Mouse (Mus musculus): Measurements from ENCODE around the gene Evi2a. TPM values are rescaled to one million over a fixed set of nuclear protein-coding genes. Genes with fewer than 3 reads are reported as not detected.

The Evi2a gene
- polyA plus RNA-seq, 1 experiment from 2014 or later, result 3.4 TPM

DNA sequence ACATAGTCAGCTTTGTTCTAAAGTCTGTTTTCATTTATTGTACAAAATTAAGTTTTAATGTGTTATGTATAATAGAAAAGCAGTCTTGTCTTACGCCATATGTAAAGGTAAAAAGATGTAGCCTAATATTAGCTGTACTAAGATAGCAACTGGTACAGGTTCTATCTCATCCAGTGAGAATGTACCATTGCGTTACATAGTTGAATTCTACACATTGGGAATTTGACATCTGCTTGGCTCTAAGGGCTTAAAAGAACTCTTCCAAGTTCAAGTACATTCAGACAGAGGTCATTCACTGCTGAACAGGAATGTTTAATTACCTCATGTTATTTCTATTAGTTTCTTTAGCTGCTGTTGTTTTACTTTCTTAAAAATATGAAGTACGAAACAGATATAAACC lies 3.9 kb downstream of the Evi2a start:
- no peak for DNase-seq
- Histone ChIP-seq H3K4me1 (ENCODE audit: insufficient read depth) (no peaks in the 10 kb centered on the region), H3K27ac (ENCODE audit: low read depth) (no peak overlapping the region), H3K9ac (no peak overlapping the region), H3K4me2 (no peak overlapping the region), H3K27me3 (ENCODE audit: insufficient read depth, low read length) (no peaks in the 10 kb centered on the region), H3K4me3 (ENCODE audit: low read depth, low read length) (no peak overlapping the region), H3K9me3 (ENCODE audit: low read depth, low read length) (no peaks in the 10 kb centered on the region), H3K36me3 (ENCODE audit: insufficient read depth) (peaks cover 17% of the 10 kb centered on the region; the same call in 1 of the 2 replicates)
- no peak for ATAC-seq (ENCODE audit: insufficient read depth)
- 85% methylated on average over 3 of the region's 3 CpGs for WGBS
- TF ChIP-seq CTCF (IDR thresholded peaks at IDR 0.05; ENCODE audit: low read depth), result no peak

DNA sequence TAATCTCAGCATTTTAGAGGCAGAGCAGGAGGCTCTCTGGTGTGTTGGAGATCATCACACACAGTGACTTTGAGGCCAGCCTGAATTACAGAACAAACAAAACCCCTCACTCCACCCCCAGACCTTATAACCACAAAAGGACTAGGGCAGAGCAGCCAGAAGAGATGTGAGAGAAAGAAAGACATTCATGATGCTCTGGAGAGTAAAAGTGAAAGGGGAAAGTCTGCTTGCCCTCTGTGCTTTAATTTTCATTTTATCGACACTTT lies 6.2 kb downstream of the Evi2a start:
- Histone ChIP-seq H3K4me2 (no peak overlapping the region), H3K9me3 (ENCODE audit: low read depth, low read length) (no peaks in the 10 kb centered on the region), H3K27me3 (ENCODE audit: insufficient read depth, low read length) (no peaks in the 10 kb centered on the region), H3K4me1 (ENCODE audit: insufficient read depth) (no peaks in the 10 kb centered on the region), H3K4me3 (ENCODE audit: low read depth, low read length) (no peak overlapping the region), H3K36me3 (ENCODE audit: insufficient read depth) (peaks cover 7% of the 10 kb centered on the region; the same call in 1 of the 2 replicates), H3K27ac (ENCODE audit: low read depth) (no peak overlapping the region; the same call in 1 of the 2 replicates), H3K9ac (no peak overlapping the region)
- DNase-seq (no peak), ATAC-seq (ENCODE audit: insufficient read depth) (no peak)
- TF ChIP-seq CTCF (IDR thresholded peaks at IDR 0.05; ENCODE audit: low read depth), result no peak
- 76% methylated on average over 1 of the region's 1 CpGs for WGBS

DNA sequence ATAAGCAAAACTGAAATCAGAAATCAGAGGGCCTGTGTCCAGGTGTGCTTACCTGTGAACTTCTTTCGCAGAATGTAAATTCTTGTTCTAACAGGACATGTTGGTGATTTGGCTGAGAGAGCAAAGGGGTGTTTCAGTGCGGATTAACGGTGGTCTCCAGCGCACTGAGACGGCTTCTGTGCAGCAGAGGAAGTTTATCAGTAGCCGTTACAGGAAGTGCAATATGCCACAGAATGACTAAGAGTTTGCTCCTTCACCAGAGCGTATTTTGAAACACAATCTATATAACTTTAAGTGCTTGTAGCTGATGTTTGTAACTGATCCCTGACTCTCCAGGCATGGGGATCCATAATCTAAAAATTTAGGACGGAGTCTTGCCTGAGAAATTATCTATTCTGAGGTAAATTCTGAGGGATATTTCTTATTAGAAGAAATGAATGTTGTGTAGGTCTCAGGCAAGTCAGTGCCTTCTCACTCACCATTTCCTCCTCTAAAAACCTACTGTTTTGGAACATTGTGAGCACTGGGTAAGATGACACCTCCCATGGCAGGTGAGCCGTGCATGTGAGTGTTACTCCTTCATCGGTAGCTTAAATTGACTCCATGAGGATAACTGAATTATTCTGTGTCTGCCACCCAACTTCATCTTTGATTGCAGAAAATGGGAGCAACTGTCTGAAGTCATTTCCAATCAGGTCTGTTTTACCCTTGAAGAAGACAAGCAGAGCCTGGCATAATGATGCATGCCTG lies 6.7 kb downstream of the Evi2a start, which contains the start of gene Evi2b:
Gene Evi2b (minus strand): TSS at position 203 of the 750 bp plus-strand sequence.
- Histone ChIP-seq H3K9me3 (ENCODE audit: low read depth, low read length) (no peaks in the 10 kb centered on the region), H3K36me3 (ENCODE audit: insufficient read depth) (peaks cover 7% of the 10 kb centered on the region; the same call in 1 of the 2 replicates), H3K27ac (ENCODE audit: low read depth) (no peak within 1 kb of the TSS; the same call in 1 of the 2 replicates), H3K27me3 (ENCODE audit: insufficient read depth, low read length) (no peaks in the 10 kb centered on the region), H3K4me1 (ENCODE audit: insufficient read depth) (no peaks in the 10 kb centered on the region), H3K4me3 (ENCODE audit: low read depth, low read length) (no peak within 1 kb of the TSS), H3K4me2 (no peak within 1 kb of the TSS), H3K9ac (no peak within 1 kb of the TSS)
- TF ChIP-seq CTCF (IDR thresholded peaks at IDR 0.05; ENCODE audit: low read depth), result no peak
- no peak for ATAC-seq (ENCODE audit: insufficient read depth)
- 66% methylated on average over 10 of the region's 10 CpGs for WGBS
- no peak for DNase-seq

DNA sequence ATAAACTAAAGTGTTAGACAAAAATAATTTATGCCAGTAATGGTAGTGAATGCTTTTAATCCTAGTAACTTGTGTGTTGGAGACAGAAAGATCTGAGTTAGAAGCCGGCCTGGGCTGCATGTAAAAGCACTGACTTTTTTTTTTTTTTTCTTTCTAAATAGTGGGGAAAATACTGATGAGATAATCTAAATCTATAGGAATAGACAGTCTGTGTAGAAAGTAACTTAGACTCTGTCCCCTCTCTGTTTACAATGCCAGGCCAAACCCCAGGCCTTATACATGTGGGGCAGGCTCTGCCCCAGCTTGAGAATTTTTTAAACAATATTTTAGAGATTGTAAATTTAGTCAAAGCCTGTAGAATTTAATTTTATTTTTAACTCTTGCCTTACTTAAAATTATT lies 7.5 kb downstream of the Evi2a start:
- Histone ChIP-seq H3K36me3 (ENCODE audit: insufficient read depth) (peaks cover 7% of the 10 kb centered on the region; the same call in 1 of the 2 replicates), H3K9ac (no peak overlapping the region), H3K27ac (ENCODE audit: low read depth) (no peak overlapping the region), H3K4me2 (no peak overlapping the region), H3K9me3 (ENCODE audit: low read depth, low read length) (no peaks in the 10 kb centered on the region), H3K27me3 (ENCODE audit: insufficient read depth, low read length) (no peaks in the 10 kb centered on the region), H3K4me3 (ENCODE audit: low read depth, low read length) (no peak overlapping the region), H3K4me1 (ENCODE audit: insufficient read depth) (no peaks in the 10 kb centered on the region)
- 72% methylated on average over 1 of the region's 1 CpGs for WGBS
- DNase-seq (no peak), ATAC-seq (ENCODE audit: insufficient read depth) (no peak)
- no peak for TF ChIP-seq CTCF (IDR thresholded peaks at IDR 0.05; ENCODE audit: low read depth)

DNA sequence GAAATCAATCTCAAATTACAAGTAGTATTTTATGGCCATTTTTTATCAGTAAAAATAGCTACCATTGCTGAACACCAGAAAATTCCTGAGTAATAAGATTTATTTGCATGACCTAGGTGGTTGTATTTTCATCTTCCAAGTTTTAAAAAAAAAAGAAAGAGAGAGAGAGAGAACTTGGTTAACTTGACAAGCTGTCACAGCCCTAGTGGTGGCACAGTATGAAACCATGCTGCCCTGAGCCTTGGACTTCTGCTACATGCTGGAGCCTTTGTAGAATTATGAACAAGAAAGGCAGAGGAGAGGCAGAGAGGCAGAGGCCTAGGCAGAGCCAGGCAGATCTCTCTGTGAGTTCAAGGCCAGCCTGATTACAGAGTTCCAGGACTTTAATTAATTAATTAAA lies 8.5 kb downstream of the Evi2a start:
- no peak for DNase-seq
- Histone ChIP-seq H3K9ac (no peak overlapping the region), H3K27ac (ENCODE audit: low read depth) (no peak overlapping the region), H3K27me3 (ENCODE audit: insufficient read depth, low read length) (no peaks in the 10 kb centered on the region), H3K4me3 (ENCODE audit: low read depth, low read length) (no peak overlapping the region), H3K36me3 (ENCODE audit: insufficient read depth) (peaks cover 4% of the 10 kb centered on the region; the same call in 1 of the 2 replicates), H3K9me3 (ENCODE audit: low read depth, low read length) (no peaks in the 10 kb centered on the region), H3K4me2 (no peak overlapping the region), H3K4me1 (ENCODE audit: insufficient read depth) (no peaks in the 10 kb centered on the region)
- no peak for ATAC-seq (ENCODE audit: insufficient read depth)
- no peak for TF ChIP-seq CTCF (IDR thresholded peaks at IDR 0.05; ENCODE audit: low read depth)

DNA sequence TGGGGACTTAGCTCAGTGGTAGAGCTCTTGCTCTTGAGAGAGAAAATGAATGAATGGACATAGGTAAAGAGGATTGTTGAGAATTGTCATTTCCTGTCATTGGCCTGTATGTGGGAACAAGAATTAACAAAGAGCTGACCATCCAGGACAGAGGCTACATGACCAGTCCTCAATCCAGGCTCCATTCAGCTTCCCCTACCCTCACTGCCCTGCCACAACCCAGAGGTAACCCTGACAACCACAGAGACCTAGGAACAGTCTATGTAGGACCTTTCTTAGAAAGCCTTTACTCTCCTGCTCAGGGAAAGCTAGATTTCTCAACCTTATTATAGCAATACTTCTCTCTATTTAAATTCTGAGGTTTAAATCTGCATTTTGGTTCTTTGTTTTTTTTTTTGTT lies 9.6 kb downstream of the Evi2a start:
- Histone ChIP-seq H3K4me1 (ENCODE audit: insufficient read depth) (no peaks in the 10 kb centered on the region), H3K4me2 (no peak overlapping the region), H3K27ac (ENCODE audit: low read depth) (no peak overlapping the region)

DNA sequence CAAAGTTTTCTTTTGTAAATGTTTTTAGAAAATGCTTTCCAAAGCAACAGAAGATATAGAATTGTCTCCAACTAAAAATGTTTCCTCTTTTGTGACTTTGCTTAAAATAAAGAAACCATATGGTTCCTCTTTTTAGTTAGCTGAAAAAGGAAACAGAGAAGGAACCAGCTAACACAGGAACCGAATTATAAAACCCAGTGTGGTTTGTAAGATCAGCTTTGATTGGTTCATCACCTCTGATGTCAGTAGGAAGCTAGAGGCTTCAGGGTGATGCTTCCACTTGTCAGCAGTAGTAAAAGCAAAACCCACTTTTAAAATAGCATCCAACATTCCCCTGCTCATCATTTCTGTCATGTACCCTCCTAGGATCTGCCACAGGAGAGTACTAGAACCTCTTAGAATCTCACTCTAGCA lies 10.5 kb downstream of the Evi2a start:
- H3K9ac ChIP-seq, result no peak overlapping the region
- no peaks in the 10 kb centered on the region for H3K4me1 ChIP-seq (ENCODE audit: insufficient read depth)
- no peak overlapping the region for H3K27ac ChIP-seq (ENCODE audit: low read depth)
- no peak for TF ChIP-seq CTCF (IDR thresholded peaks at IDR 0.05; ENCODE audit: low read depth)
- DNase-seq (no peak), ATAC-seq (ENCODE audit: insufficient read depth) (no peak)
- no peak overlapping the region for H3K4me2 ChIP-seq
- no peaks in the 10 kb centered on the region for H3K27me3 ChIP-seq (ENCODE audit: insufficient read depth, low read length)
- no peaks in the 10 kb centered on the region for H3K9me3 ChIP-seq (ENCODE audit: low read depth, low read length)
- 60% methylated on average over 1 of the region's 1 CpGs for WGBS
- H3K36me3 ChIP-seq (ENCODE audit: insufficient read depth), result peaks cover 4% of the 10 kb centered on the region; the same call in 1 of the 2 replicates
- H3K4me3 ChIP-seq (ENCODE audit: low read depth, low read length), result no peak overlapping the region

More for the DNA sequence above, 9.6 kb downstream of the Evi2a start:
- Histone ChIP-seq H3K36me3 (ENCODE audit: insufficient read depth) (peaks cover 4% of the 10 kb centered on the region; the same call in 1 of the 2 replicates), H3K9ac (no peak overlapping the region), H3K27me3 (ENCODE audit: insufficient read depth, low read length) (no peaks in the 10 kb centered on the region), H3K4me3 (ENCODE audit: low read depth, low read length) (no peak overlapping the region), H3K9me3 (ENCODE audit: low read depth, low read length) (no peaks in the 10 kb centered on the region)
- TF ChIP-seq CTCF (IDR thresholded peaks at IDR 0.05; ENCODE audit: low read depth), result no peak
- no peak for ATAC-seq (ENCODE audit: insufficient read depth)
- no peak for DNase-seq

Measured in lung, embryonic 14.5 days (tissue).